Mouse (Mus musculus) effector memory CD4-positive, alpha-beta T cell, adult 7 months (primary cell): ENCODE measurements around the gene Gm6169. TPM values are rescaled to one million over a fixed set of nuclear protein-coding genes. Genes with fewer than 3 reads are reported as not detected.

Source experiments
- polyA plus RNA-seq: library from polyadenylated mRNA; unstranded; fragments of 100-300 nt; shearing (Covaris generic); gene quantifications from one replicate; pipeline ENCODE4 v1.2.1, GENCODE M21; 2017

The Gm6169 gene
- 1.8 TPM for polyA plus RNA-seq

GRCm38 (mm10) chr13:97099187-97099852 lies at the start of gene Gm6169:
Gene Gm6169, minus strand, starts transcription at chr13:97099237.

GRCm38 (mm10) chr13:97137466-97138400 lies 38.7 kb upstream of the Gm6169 start, which contains the start of the genes Gfm2 and Nsa2:
Gene Gfm2, plus strand, starts transcription at chr13:97137937.
Gene Nsa2, minus strand, starts transcription at chr13:97137937.

GRCm38 (mm10) chr13:97066649-97067550 lies 32.1 kb downstream of the Gm6169 start, which contains the start of gene Fam169a:
Gene Fam169a, plus strand, starts transcription at chr13:97067286.

Other genes with a start within 250 kb of the Gm6169 start
- gene Gcnt4, start 174.5 kb downstream of the Gm6169 start, polyA plus RNA-seq: not detected
- 0.46 TPM for gene 1700029F12Rik, start 64.9 kb downstream of the Gm6169 start, polyA plus RNA-seq
- gene Fam169a, start 32.0 kb downstream of the Gm6169 start, polyA plus RNA-seq: 0.12 TPM
- gene Gfm2, start 38.7 kb upstream of the Gm6169 start, polyA plus RNA-seq: 30.3 TPM
- 71.9 TPM for gene Nsa2, start 38.7 kb upstream of the Gm6169 start, polyA plus RNA-seq
- gene Hexb, start 99.1 kb upstream of the Gm6169 start, polyA plus RNA-seq: 57.1 TPM
- 1.8 TPM for gene Enc1, start 141.9 kb upstream of the Gm6169 start, polyA plus RNA-seq